Mouse (Mus musculus) forebrain, embryonic 16.5 days (tissue): ENCODE results near the gene Dmrt1. TPM values are rescaled to one million over a fixed set of nuclear protein-coding genes. Genes with fewer than 3 reads are reported as not detected.
"Not testable (repeated sequence)": the region's sequence is repeated elsewhere in the genome, so short reads cannot be mapped to it uniquely, and the experiment has no call there.

Source experiments
- ATAC-seq: fragments of 200-750 bp; cut with Nextera tagmentation; 2 replicates; pipeline ENCODE4 v1.8.0; 2017; ENCODE audit warnings: mild to moderate bottlenecking, moderate library complexity
- H3K27ac ChIP-seq: fragments of 300-500 bp; sonication (generic); 2 replicates; pipeline ENCODE4 v1.5.1; 2014; ENCODE audit warnings: low read length, control low read depth
- H3K27me3 ChIP-seq: fragments of 300-500 bp; sonication (generic); replicated peaks from 2 replicates; pipeline ENCODE4 v1.6.1; 2014; ENCODE audit warnings: low read length; ENCODE audit not compliant: control insufficient read depth, insufficient read depth
- H3K36me3 ChIP-seq: fragments of 300-500 bp; sonication (generic); 2 replicates; pipeline ENCODE4 v1.6.1; 2014; ENCODE audit not compliant: control insufficient read depth, insufficient read depth
- H3K4me1 ChIP-seq: fragments of 300-500 bp; sonication (generic); replicated peaks from 2 replicates; pipeline ENCODE4 v1.6.1; 2014; ENCODE audit warnings: low read length; ENCODE audit not compliant: control insufficient read depth, insufficient read depth
- H3K4me2 ChIP-seq: fragments of 300-500 bp; sonication (generic); 2 replicates; pipeline ENCODE4 v1.6.1; 2014; ENCODE audit warnings: mild to moderate bottlenecking, low read length, control low read depth
- H3K4me3 ChIP-seq: fragments of 300-500 bp; sonication (generic); replicated peaks from 2 replicates; pipeline ENCODE4 v1.5.1; 2014; ENCODE audit warnings: mild to moderate bottlenecking, low read length, control low read depth
- H3K9ac ChIP-seq: fragments of 300-500 bp; sonication (generic); replicated peaks from 2 replicates; pipeline ENCODE4 v1.6.1; 2014; ENCODE audit warnings: low read depth, low read length, control low read depth
- H3K9me3 ChIP-seq: fragments of 300-500 bp; sonication (generic); 2 replicates; pipeline ENCODE4 v1.6.1; 2016; ENCODE audit warnings: low read length; ENCODE audit not compliant: control insufficient read depth
- WGBS: fragments of 180-500 bp; shearing (Covaris S2); extraction: QIAGEN DNeasy Blood & Tissue Kit; methylation state at CpG from one replicate; pipeline ENCODE4 v1.1.7; 2014; 5-methylcytosine and 5-hydroxymethylcytosine counted together
- polyA plus RNA-seq: library from polyadenylated mRNA; unstranded; fragments of >200 nt; fragmentation: Nextera tagmentation; extraction: Ambion mirVana; gene quantifications from 2 replicates; pipeline ENCODE4 v1.2.1, GENCODE M21; 2015

The Dmrt1 gene
- 0.14 TPM in 1 of 2 replicates, not detected in the other for polyA plus RNA-seq

- Histone ChIP-seq H3K9me3 (no peaks in the 10 kb centered on the region), H3K36me3 (no peaks in the 10 kb centered on the region), H3K4me1 (peaks cover 16% of the 10 kb centered on the region), H3K4me2 (peak within 1 kb of the TSS; percentile 51), H3K27me3 (peaks cover 50% of the 10 kb centered on the region), H3K27ac (no peak within 1 kb of the TSS), H3K9ac (0 out of 2 replicates have a peak within 1 kb of the TSS, but pooled peaks have one; percentile 6), H3K4me3 (peak within 1 kb of the TSS; percentile 31)
- peak; percentile 50 for ATAC-seq
- WGBS = under 1% methylated on average over 64 of the region's 64 CpGs
Observed at GRCm38 (mm10) chr19:25505360-25506196, at the start of gene Dmrt1. Dmrt1 (plus strand) TSS chr19:25505618.

GRCm38 (mm10) chr19:25460760-25461159 lies 44.7 kb upstream of the Dmrt1 start:
- WGBS = 95% methylated on average over 8 of the region's 8 CpGs

DNA sequence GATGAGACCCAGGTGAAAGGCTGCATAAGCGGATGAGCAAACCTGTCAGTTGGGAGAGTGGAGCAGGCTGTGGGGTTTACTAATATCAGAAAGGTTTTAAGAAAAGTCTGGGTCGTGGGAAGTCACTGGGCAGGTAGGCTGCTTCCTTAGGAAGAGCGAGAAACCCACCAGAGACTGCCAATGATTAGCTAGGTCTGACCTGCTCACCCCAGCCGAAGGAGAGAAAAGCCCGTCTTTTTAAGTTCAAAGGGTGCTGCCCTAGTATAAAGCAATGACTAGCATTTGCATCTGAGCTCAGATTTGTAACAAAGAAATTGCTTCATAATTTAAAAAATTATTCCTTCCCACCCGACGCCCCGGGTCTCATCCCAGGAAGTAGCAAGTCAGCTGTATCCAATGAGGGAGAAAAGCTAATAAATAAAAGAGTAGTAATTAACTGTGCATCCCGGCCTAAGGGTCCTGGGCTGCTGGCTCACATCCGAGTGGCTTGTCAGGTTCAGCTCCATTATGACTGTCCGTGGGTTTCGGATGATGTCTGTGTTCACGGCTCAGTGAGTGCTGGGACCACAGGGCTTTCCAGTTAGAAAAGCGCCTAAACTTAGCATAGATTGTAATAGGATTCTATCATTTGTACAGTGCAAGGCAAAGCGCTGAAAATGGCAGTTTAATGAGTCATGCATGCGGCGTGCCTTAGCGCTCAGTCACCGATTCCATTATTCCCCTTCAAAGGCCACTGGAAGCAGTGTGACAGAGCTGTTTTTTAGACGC lies 43.7 kb upstream of the Dmrt1 start:
- Histone ChIP-seq H3K36me3 (no peaks in the 10 kb centered on the region), H3K9ac (no peak overlapping the region), H3K4me3 (peak overlapping the region; percentile 11; the same call in 1 of the 2 replicates)

More at GRCm38 (mm10) chr19:25460760-25461159, 44.7 kb upstream of the Dmrt1 start:
- Histone ChIP-seq H3K9ac (no peak overlapping the region), H3K4me2 (no peak overlapping the region), H3K36me3 (no peaks in the 10 kb centered on the region), H3K27ac (no peak overlapping the region), H3K4me1 (0 out of 2 replicates have a peak, but pooled peaks cover 2% of the 10 kb centered on the region), H3K9me3 (0 out of 2 replicates have a peak, but pooled peaks cover 3% of the 10 kb centered on the region), H3K27me3 (no peaks in the 10 kb centered on the region), H3K4me3 (no peak overlapping the region)
- ATAC-seq = no peak

DNA sequence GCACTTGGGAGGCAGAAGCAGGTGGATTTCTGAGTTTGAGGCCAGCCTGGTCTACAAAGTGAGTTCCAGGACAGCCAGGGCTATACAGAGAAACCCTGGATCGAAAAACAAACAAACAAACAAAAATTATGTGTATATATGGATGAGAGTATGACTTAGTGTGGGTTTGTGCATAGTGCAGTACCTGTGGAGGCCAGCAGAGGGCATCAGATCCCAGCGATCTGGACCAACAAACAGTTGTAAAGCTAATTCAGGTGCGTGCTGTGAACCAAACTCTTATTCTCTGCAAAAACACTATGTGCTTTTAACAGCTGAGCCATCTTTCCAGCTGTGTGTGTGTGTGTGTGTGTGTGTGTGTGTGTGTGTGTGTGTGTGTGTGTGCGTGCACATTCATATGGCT lies 29.6 kb upstream of the Dmrt1 start:
- H3K36me3 ChIP-seq, H3K4me3 ChIP-seq, H3K27me3 ChIP-seq, ATAC-seq, H3K27ac ChIP-seq, H3K4me1 ChIP-seq, H3K9me3 ChIP-seq, H3K9ac ChIP-seq, H3K4me2 ChIP-seq: not testable (repeated sequence)
- WGBS = 61% methylated on average over 4 of the region's 4 CpGs

More for the DNA sequence above, 43.7 kb upstream of the Dmrt1 start:
- Histone ChIP-seq H3K27me3 (no peaks in the 10 kb centered on the region), H3K4me2 (peak overlapping the region; percentile 44), H3K9me3 (0 out of 2 replicates have a peak, but pooled peaks cover 3% of the 10 kb centered on the region), H3K4me1 (0 out of 2 replicates have a peak, but pooled peaks cover 2% of the 10 kb centered on the region), H3K27ac (no peak overlapping the region)
- WGBS = 33% methylated on average over 20 of the region's 20 CpGs
- peak; percentile 79 for ATAC-seq

DNA sequence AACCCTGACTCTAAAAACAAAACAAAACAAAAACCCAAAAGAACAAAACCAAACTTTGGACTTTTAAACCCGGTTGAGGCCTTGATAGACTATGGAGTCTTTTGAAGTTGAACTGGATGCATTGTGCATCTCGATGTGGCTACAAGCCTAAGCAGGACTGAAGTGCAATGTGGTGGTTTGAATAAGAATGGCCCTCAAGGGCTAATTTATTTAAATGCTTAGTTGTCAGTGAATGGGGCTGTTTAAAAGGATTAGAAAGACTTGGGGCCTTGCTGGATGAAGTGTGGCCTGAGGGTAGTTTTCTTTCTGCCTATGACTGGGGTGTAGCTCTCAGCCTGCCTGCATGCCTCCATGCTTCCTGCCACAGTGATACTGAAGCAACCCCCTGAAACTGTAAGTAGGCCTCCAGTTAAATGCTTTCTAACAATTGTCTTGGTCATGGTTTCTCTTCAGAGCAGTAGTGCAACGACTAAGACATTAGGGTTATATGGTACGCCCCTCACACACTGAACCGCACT lies 26.2 kb upstream of the Dmrt1 start:
- Histone ChIP-seq H3K36me3 (no peaks in the 10 kb centered on the region), H3K27me3 (no peaks in the 10 kb centered on the region), H3K9me3 (no peaks in the 10 kb centered on the region; the same call in 1 of the 2 replicates), H3K4me3 (no peak overlapping the region), H3K4me2 (no peak overlapping the region), H3K4me1 (no peaks in the 10 kb centered on the region), H3K9ac (no peak overlapping the region), H3K27ac (no peak overlapping the region)
- 51% methylated on average over 5 of the region's 5 CpGs for WGBS
- no peak for ATAC-seq

GRCm38 (mm10) chr19:25480820-25481219 lies 24.6 kb upstream of the Dmrt1 start:
- H3K9ac ChIP-seq = no peak overlapping the region
- H3K4me2 ChIP-seq = no peak overlapping the region
- H3K4me3 ChIP-seq = no peak overlapping the region
- no peaks in the 10 kb centered on the region for H3K4me1 ChIP-seq
- H3K27me3 ChIP-seq = no peaks in the 10 kb centered on the region
- no peak for ATAC-seq
- no peaks in the 10 kb centered on the region; the same call in 1 of the 2 replicates for H3K9me3 ChIP-seq
- no peaks in the 10 kb centered on the region for H3K36me3 ChIP-seq
- 84% methylated on average over 6 of the region's 6 CpGs for WGBS
- no peak overlapping the region for H3K27ac ChIP-seq

- WGBS = 22% methylated on average over 14 of the region's 14 CpGs
- Histone ChIP-seq H3K27ac (no peak overlapping the region), H3K4me2 (no peak overlapping the region), H3K36me3 (no peaks in the 10 kb centered on the region), H3K27me3 (no peaks in the 10 kb centered on the region), H3K4me1 (no peaks in the 10 kb centered on the region), H3K4me3 (no peak overlapping the region), H3K9ac (no peak overlapping the region), H3K9me3 (no peaks in the 10 kb centered on the region)
- no peak for ATAC-seq
Observed at GRCm38 (mm10) chr19:25486561-25486960, 18.9 kb upstream of the Dmrt1 start.

GRCm38 (mm10) chr19:25487350-25487749 lies 18.1 kb upstream of the Dmrt1 start:
- WGBS = 27% methylated on average over 1 of the region's 1 CpGs

GRCm38 (mm10) chr19:25488546-25488945 lies 16.9 kb upstream of the Dmrt1 start:
- Histone ChIP-seq H3K27ac (no peak overlapping the region), H3K4me3 (no peak overlapping the region), H3K4me1 (no peaks in the 10 kb centered on the region), H3K36me3 (no peaks in the 10 kb centered on the region), H3K9ac (no peak overlapping the region), H3K9me3 (no peaks in the 10 kb centered on the region), H3K4me2 (no peak overlapping the region), H3K27me3 (no peaks in the 10 kb centered on the region)
- ATAC-seq = no peak
- WGBS = 24% methylated on average over 2 of the region's 2 CpGs

More at GRCm38 (mm10) chr19:25487350-25487749, 18.1 kb upstream of the Dmrt1 start:
- Histone ChIP-seq H3K4me1 (no peaks in the 10 kb centered on the region), H3K36me3 (no peaks in the 10 kb centered on the region), H3K9me3 (no peaks in the 10 kb centered on the region), H3K27me3 (no peaks in the 10 kb centered on the region), H3K4me3 (no peak overlapping the region), H3K9ac (no peak overlapping the region), H3K4me2 (no peak overlapping the region), H3K27ac (no peak overlapping the region)
- ATAC-seq = no peak
